Mouse (Mus musculus) stomach, postnatal 0 days (tissue): ENCODE data around the gene Nr2c1.

Source experiments
- CTCF ChIP-seq: IDR thresholded peaks from 2 replicates; pipeline ENCODE4 v1.5.1; 2016; ENCODE audit warnings: antibody characterized with exemption, low read depth, mild to moderate bottlenecking, moderate library complexity
- EP300 ChIP-seq: optimal IDR thresholded peaks from 2 replicates; pipeline ENCODE3; 2016; ENCODE audit warnings: antibody characterized with exemption

- no peak for TF ChIP-seq CTCF
- no peak for TF ChIP-seq EP300
Observed at GRCm38 (mm10) chr10:94172706-94173105, 24.9 kb downstream of the Nr2c1 start.
